Mouse (Mus musculus) neural tube, embryonic 10.5 days (tissue): ENCODE results near the gene Ndufb6.
"Not testable (repeated sequence)": the region's sequence is repeated elsewhere in the genome, so short reads cannot be mapped to it uniquely, and the experiment has no call there.

Source experiments
- DNase-seq: peaks from one replicate; pipeline ENCODE4 v3.0.0-alpha.2; 2017; ENCODE audit warnings: low spot score; ENCODE audit errors: extremely low spot score

The Ndufb6 gene

GRCm38 (mm10) chr4:40279276-40279900 is at the start of gene Ndufb6:
Gene Ndufb6 (minus strand): TSS chr4:40279421.
- DNase-seq = peak; percentile 99

- no peak for DNase-seq
Observed at GRCm38 (mm10) chr4:40327161-40327560, 47.9 kb upstream of the Ndufb6 start.

GRCm38 (mm10) chr4:40324620-40325019 is 45.4 kb upstream of the Ndufb6 start:
- no peak for DNase-seq

- DNase-seq = no peak
Observed at GRCm38 (mm10) chr4:40317404-40317803, 38.2 kb upstream of the Ndufb6 start.

GRCm38 (mm10) chr4:40313026-40313425 is 33.8 kb upstream of the Ndufb6 start:
- no peak for DNase-seq

- no peak for DNase-seq
Observed at GRCm38 (mm10) chr4:40312213-40312612, 33.0 kb upstream of the Ndufb6 start.

- no peak for DNase-seq
Observed at GRCm38 (mm10) chr4:40310796-40311383, 31.7 kb upstream of the Ndufb6 start.

GRCm38 (mm10) chr4:40309682-40310081 is 30.5 kb upstream of the Ndufb6 start:
- DNase-seq = no peak

GRCm38 (mm10) chr4:40302445-40303125 is 23.4 kb upstream of the Ndufb6 start:
- DNase-seq = no peak

- peak; percentile 77 for DNase-seq
Observed at GRCm38 (mm10) chr4:40301076-40301789, 22.0 kb upstream of the Ndufb6 start.

GRCm38 (mm10) chr4:40299169-40299568 is 19.9 kb upstream of the Ndufb6 start:
- no peak for DNase-seq

- not testable (repeated sequence) for DNase-seq
Observed at GRCm38 (mm10) chr4:40291511-40291910, 12.3 kb upstream of the Ndufb6 start.

- DNase-seq = no peak
Observed at GRCm38 (mm10) chr4:40289046-40289445, 9.8 kb upstream of the Ndufb6 start.

- no peak for DNase-seq
Observed at GRCm38 (mm10) chr4:40287415-40287814, 8.2 kb upstream of the Ndufb6 start.

- peak; percentile 52 for DNase-seq
Observed at GRCm38 (mm10) chr4:40285582-40285981, 6.4 kb upstream of the Ndufb6 start.

GRCm38 (mm10) chr4:40278880-40279275 is 343 bp downstream of the Ndufb6 start:
- DNase-seq = no peak

- peak; percentile 99 for DNase-seq
Observed at GRCm38 (mm10) chr4:40269430-40270032, 9.7 kb downstream of the Ndufb6 start, which contains the start of the genes Smim27 and Topors. Gene Smim27 (plus strand): TSS chr4:40269579. Gene Topors (minus strand): TSS chr4:40269850.

GRCm38 (mm10) chr4:40268835-40269234 is 10.4 kb downstream of the Ndufb6 start:
- DNase-seq = no peak

- peak; percentile 94 for DNase-seq
Observed at GRCm38 (mm10) chr4:40268204-40268813, 10.9 kb downstream of the Ndufb6 start.

- DNase-seq = no peak
Observed at GRCm38 (mm10) chr4:40267681-40268080, 11.5 kb downstream of the Ndufb6 start.

GRCm38 (mm10) chr4:40264321-40264720 is 14.9 kb downstream of the Ndufb6 start:
- DNase-seq = no peak
